Mouse (Mus musculus) liver, embryonic 14.5 days (tissue): Measurements from ENCODE around the gene Arap1.

ENCODE experiments used
- CTCF ChIP-seq: IDR thresholded peaks from 2 replicates; pipeline ENCODE4 v1.5.1; 2016; ENCODE audit warnings: antibody characterized with exemption, low read depth, control low read depth
- EP300 ChIP-seq: IDR thresholded peaks from 2 replicates; pipeline ENCODE4 v1.6.1; 2016; ENCODE audit warnings: antibody characterized with exemption, low read depth

DNA sequence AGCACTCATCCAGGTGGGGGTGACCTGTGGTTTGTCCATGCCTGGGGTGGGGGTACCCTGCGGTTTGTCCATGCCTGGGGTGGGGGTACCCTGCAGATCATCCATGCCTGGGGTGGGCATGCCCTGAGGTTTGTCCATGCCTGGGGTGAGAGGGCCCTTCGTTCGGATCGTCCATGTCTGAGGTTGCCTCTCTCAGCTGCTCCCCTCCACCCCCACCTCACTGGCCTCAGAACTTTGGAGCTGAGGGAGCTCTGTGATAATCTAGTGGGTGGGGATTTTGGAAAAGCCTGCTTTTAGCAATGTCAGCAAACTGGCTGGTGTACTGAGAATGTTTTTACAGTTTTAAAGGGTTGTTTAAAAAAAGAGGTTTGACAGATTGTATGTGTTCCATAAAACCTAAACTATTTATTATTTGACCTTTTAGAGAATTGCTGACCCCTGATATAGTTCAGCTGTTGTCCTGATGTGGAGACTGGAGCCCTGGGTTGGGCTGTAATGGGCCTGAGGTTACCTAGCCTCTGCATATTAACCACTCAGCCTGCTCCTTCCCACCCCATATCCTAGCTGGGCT, 44.1 kb downstream of the Arap1 start:
- TF ChIP-seq CTCF (no peak), EP300 (no peak)
